Comparison of ENCODE assay signal across 17 mouse cellular contexts in the genomic region with DNA sequence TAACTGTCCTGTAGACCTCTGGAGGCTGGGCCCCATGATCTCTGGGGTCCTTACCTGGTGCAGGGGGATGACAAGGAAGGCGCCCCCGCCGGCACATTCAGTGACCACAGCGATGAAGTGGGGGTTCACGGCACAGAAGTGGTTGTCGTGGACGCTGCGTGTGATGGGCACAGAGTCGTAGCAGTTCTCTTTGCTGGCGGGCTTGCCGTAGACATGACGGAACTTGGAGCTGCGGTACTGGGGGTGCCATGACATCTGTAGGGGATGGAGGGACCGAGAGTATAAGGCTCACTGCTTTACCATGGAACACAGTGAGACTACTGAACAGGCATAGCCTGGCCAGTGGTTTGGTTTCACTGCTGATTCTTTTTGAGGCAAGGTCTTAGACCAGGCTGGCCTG. TPM values are rescaled to one million over a fixed set of nuclear protein-coding genes. Genes with fewer than 3 reads are reported as not detected.
DNase-seq lines count a peak whose midpoint lies in the region; ATAC-seq and TF ChIP-seq lines count a peak whose summit lies in the region.
"Had no signal": no experiment of that assay in that cellular context is flagged by ENCODE, and none has a peak within 500 bp of the region (broad histone marks: within the 10 kb centered on the region; RNA-seq: fewer than 3 reads in every experiment).

No protein-coding gene starts in this region.

- ATAC-seq in liver, postnatal 0 days, result no peak
- ATAC-seq in liver, embryonic 11.5 days (replicated peaks; ENCODE audit: low FRiP score), result no peak
- ATAC-seq: forebrain, embryonic 16.5 days; hindbrain, postnatal 0 days had no signal

- no peaks in the 10 kb centered on the region for H3K27me3 ChIP-seq in liver, postnatal 0 days (ENCODE audit: insufficient read depth, low read length)
- H3K27me3 ChIP-seq in liver, embryonic 11.5 days (replicated peaks; ENCODE audit: control insufficient read depth, insufficient read depth, low read length), result no peaks in the 10 kb centered on the region
- H3K27me3 ChIP-seq in CH12.LX (replicated peaks) (no peaks in the 10 kb centered on the region), MEL (ENCODE audit: control insufficient read depth in 1 of 2, insufficient read depth in 2 of 2, low read length in 2 of 2) (no peaks in the 10 kb centered on the region)
- H3K27me3 ChIP-seq: embryonic facial prominence, embryonic 13.5 days; forebrain, embryonic 12.5 days; hindbrain, embryonic 13.5 days had no signal

- H3K4me1 ChIP-seq in liver, postnatal 0 days (ENCODE audit: insufficient read depth), result peaks cover 30% of the 10 kb centered on the region
- peaks cover 5% of the 10 kb centered on the region; the same call in 1 of the 2 replicates for H3K4me1 ChIP-seq in liver, embryonic 11.5 days (replicated peaks; ENCODE audit: control insufficient read depth, insufficient read depth, low read length)
- peaks cover 79 to 93% of the 10 kb centered on the region in 2 experiments for H3K4me1 ChIP-seq in CH12.LX (ENCODE audit: control insufficient read depth in 1 of 2, insufficient read depth in 2 of 2)
- peaks cover 26 to 68% of the 10 kb centered on the region in 2 experiments for H3K4me1 ChIP-seq in MEL (ENCODE audit: control insufficient read depth in 1 of 2, insufficient read depth in 2 of 2, low read length in 2 of 2)
- H3K4me1 ChIP-seq: forebrain, embryonic 12.5 days; hindbrain, embryonic 13.5 days had no signal

- peaks cover 43% of the 10 kb centered on the region for H3K79me2 ChIP-seq in CH12.LX (replicated peaks; ENCODE audit: control insufficient read depth, extremely low read depth, insufficient read depth, poor library complexity, severe bottlenecking)
- no peaks in the 10 kb centered on the region for H3K79me2 ChIP-seq in MEL (ENCODE audit: control insufficient read depth, insufficient read depth, low read length, poor library complexity)

- 0 out of 2 replicates have a peak overlapping the region, but pooled peaks have one; percentile 11 for H3K27ac ChIP-seq in liver, postnatal 0 days (ENCODE audit: low read depth)
- no peak overlapping the region for H3K27ac ChIP-seq in liver, embryonic 11.5 days (ENCODE audit: low read depth, low read length)
- peak overlapping the region; percentile 96 for H3K27ac ChIP-seq in CH12.LX (ENCODE audit: insufficient read depth, low read depth)
- peak overlapping the region; percentile 75; the same call in 1 of the 2 replicates for H3K27ac ChIP-seq in MEL (ENCODE audit: control insufficient read depth, low read depth, low read length)
- H3K27ac ChIP-seq: embryonic facial prominence, embryonic 13.5 days; forebrain, embryonic 12.5 days; hindbrain, embryonic 13.5 days; hindbrain, postnatal 0 days had no signal

- TF ChIP-seq POLR2A in CH12.LX (IDR thresholded peaks at IDR 0.05; ENCODE audit: low read depth, low read length), result no peak
- no peak for TF ChIP-seq POLR2A in MEL (IDR thresholded peaks at IDR 0.05; ENCODE audit: control insufficient read depth in 1 of 2, insufficient read depth in 1 of 2, low read depth in 1 of 2, low read length in 2 of 2, poor library complexity in 1 of 2)

- no peaks in the 10 kb centered on the region for H3K36me3 ChIP-seq in liver, postnatal 0 days (replicated peaks; ENCODE audit: insufficient read depth, low read length)
- no peaks in the 10 kb centered on the region for H3K36me3 ChIP-seq in liver, embryonic 11.5 days (ENCODE audit: control insufficient read depth, insufficient read depth, low read length)
- H3K36me3 ChIP-seq in CH12.LX (replicated peaks in 1 of 2; ENCODE audit: control insufficient read depth in 1 of 2, insufficient read depth in 1 of 2, low read length in 1 of 2) (peaks cover 30 to 35% of the 10 kb centered on the region in 2 experiments), MEL (ENCODE audit: control insufficient read depth in 1 of 2, insufficient read depth in 2 of 2, low read length in 2 of 2) (peaks cover 0 to 41% of the 10 kb centered on the region in 2 experiments; a peak in 2 of 4 replicates)
- H3K36me3 ChIP-seq: embryonic facial prominence, embryonic 13.5 days; forebrain, embryonic 12.5 days; hindbrain, embryonic 13.5 days had no signal

- peak; percentile 8 for DNase-seq in cerebellum, adult 9-11 months
- DNase-seq in cerebellum, postnatal 36 days, result no peak
- no peak for DNase-seq in liver, postnatal 0 days
- DNase-seq in liver, embryonic 11.5 days (ENCODE audit: low spot score), result no peak
- DNase-seq in CH12.LX (ENCODE audit: extremely low read depth) (no peak), MEL (ENCODE audit: low read depth, low spot score) (no peak)
- DNase-seq in urinary bladder, postnatal 36 days (ENCODE audit: low spot score in 2 of 2), result no peak
- DNase-seq: adrenal gland, postnatal 10 days; cerebellum, adult 11-12 months; gastrocnemius, postnatal 14 days; heart, postnatal 10 days had no signal

- no peak overlapping the region for H3K4me3 ChIP-seq in liver, postnatal 0 days (ENCODE audit: low read depth, low read length)
- no peak overlapping the region for H3K4me3 ChIP-seq in liver, embryonic 11.5 days (ENCODE audit: low read depth, low read length)
- H3K4me3 ChIP-seq in CH12.LX (replicated peaks in 1 of 3; ENCODE audit: low read depth in 2 of 3, low read length in 2 of 3, poor library complexity in 1 of 3), result no peak overlapping the region
- H3K4me3 ChIP-seq in MEL (ENCODE audit: control insufficient read depth in 1 of 2, insufficient read depth in 1 of 2, low read depth in 2 of 2, low read length in 2 of 2), result no peak overlapping the region
- H3K4me3 ChIP-seq: embryonic facial prominence, embryonic 13.5 days; forebrain, embryonic 12.5 days; hindbrain, embryonic 13.5 days had no signal

- no peak overlapping the region for H3K9ac ChIP-seq in liver, postnatal 0 days (replicated peaks)
- no peak overlapping the region for H3K9ac ChIP-seq in liver, embryonic 11.5 days (ENCODE audit: low read depth, low read length)
- H3K9ac ChIP-seq in CH12.LX (ENCODE audit: insufficient read depth, low read depth), result no peak overlapping the region
- no peak overlapping the region for H3K9ac ChIP-seq in MEL (ENCODE audit: control insufficient read depth, low read depth, low read length, poor library complexity, severe bottlenecking)
- H3K9ac ChIP-seq: embryonic facial prominence, embryonic 13.5 days; forebrain, embryonic 12.5 days; hindbrain, embryonic 13.5 days had no signal

- no peak overlapping the region for H3K4me2 ChIP-seq in liver, postnatal 0 days (ENCODE audit: low read depth, low read length)
- H3K4me2 ChIP-seq in liver, embryonic 11.5 days, result no peak overlapping the region
- H3K4me2 ChIP-seq in CH12.LX (ENCODE audit: insufficient read depth, low read depth, poor library complexity, severe bottlenecking), result no peak overlapping the region
- H3K4me2 ChIP-seq: embryonic facial prominence, embryonic 13.5 days; forebrain, embryonic 12.5 days; hindbrain, embryonic 13.5 days had no signal

- H3K9me3 ChIP-seq in liver, postnatal 0 days (ENCODE audit: low read length), result no peaks in the 10 kb centered on the region
- no peaks in the 10 kb centered on the region for H3K9me3 ChIP-seq in liver, embryonic 11.5 days (ENCODE audit: control insufficient read depth, low read length)
- H3K9me3 ChIP-seq in CH12.LX (replicated peaks; ENCODE audit: low read length), result peaks cover 4% of the 10 kb centered on the region
- no peaks in the 10 kb centered on the region for H3K9me3 ChIP-seq in MEL (replicated peaks; ENCODE audit: insufficient read depth, low read length)
- H3K9me3 ChIP-seq: embryonic facial prominence, embryonic 13.5 days; forebrain, embryonic 12.5 days; G1E; hindbrain, embryonic 13.5 days had no signal

- in situ Hi-C loops in CH12.LX (cut with MboI; ENCODE audit: low pct_ligation_motif_present, low pct_unique_long_range_greater_than_20kb, low sequenced_read_pairs), result no loop called here

- no peak for TF ChIP-seq EP300 in liver, postnatal 0 days (IDR thresholded peaks at IDR 0.05; ENCODE audit: low read depth)
- no peak for TF ChIP-seq EP300 in CH12.LX (IDR thresholded peaks at IDR 0.05; ENCODE audit: low read length)
- TF ChIP-seq EP300 in MEL (IDR thresholded peaks at IDR 0.05; ENCODE audit: low read depth in 1 of 2, low read length in 2 of 2), result no peak

- no peak for TF ChIP-seq RAD21 in CH12.LX (IDR thresholded peaks at IDR 0.05; ENCODE audit: low read depth, low read length)
- no peak for TF ChIP-seq RAD21 in MEL (IDR thresholded peaks at IDR 0.05; ENCODE audit: low read depth, low read length)

- 89% methylated on average over 14 of the region's 14 CpGs for WGBS in liver, postnatal 0 days (ENCODE audit: insufficient replicate concordance)
- 93% methylated on average over 14 of the region's 14 CpGs for WGBS in liver, embryonic 11.5 days

- TF ChIP-seq CTCF in liver, postnatal 0 days (IDR thresholded peaks at IDR 0.05; ENCODE audit: low read depth), result no peak
- TF ChIP-seq CTCF in CH12.LX (conservative IDR thresholded peaks at IDR 0.05 in 1 of 2, IDR thresholded peaks at IDR 0.05 in 1 of 2; ENCODE audit: low read depth in 2 of 2, low read length in 2 of 2), result no peak
- no peak for TF ChIP-seq CTCF in MEL (IDR thresholded peaks at IDR 0.05 in 2 of 3, conservative IDR thresholded peaks at IDR 0.05 in 1 of 3; ENCODE audit: control insufficient read depth in 1 of 3, insufficient read depth in 1 of 3, low read depth in 2 of 3, low read length in 3 of 3, poor library complexity in 1 of 3, severe bottlenecking in 1 of 3)

- dilution Hi-C loops in CH12.LX (cut with MboI; ENCODE audit: extremely low pct_ligation_motif_present, extremely low pct_unique_long_range_greater_than_20kb, low sequenced_read_pairs), result no loop called here

TF ChIP-seq in CH12.LX, 34 proteins besides CTCF, POLR2A, EP300 and RAD21 (continues in another document):
- no peak for TF ChIP-seq UBTF (IDR thresholded peaks at IDR 0.05; ENCODE audit: low read depth, low read length)

RNA-seq across cellular contexts. Expression of a gene that starts 26.9 kb away (rescaled TPM):
- 14.1 and 16.2 TPM in 2 replicates for polyA plus RNA-seq in liver, postnatal 0 days (2015; fragmentation: Nextera tagmentation; extraction: Ambion mirVana)
- polyA plus RNA-seq in liver, embryonic 11.5 days (2014; fragmentation: Nextera tagmentation; extraction: Ambion mirVana), result 13.9 and 15.6 TPM in 2 replicates
- total RNA-seq in CH12.LX (2012; rRNA removed) (24.4 and 26.5 TPM in 2 replicates), CH12.LX (2014; rRNA removed) (11.6 and 13.8 TPM in 2 replicates), MEL (2012; rRNA removed) (0.82 and 1.1 TPM in 2 replicates)
- polyA plus RNA-seq in CH12.LX (2012; ENCODE audit: insufficient read length, low read depth) (26.0 and 35.4 TPM in 2 replicates), MEL (2012; ENCODE audit: insufficient read depth in 1 of 2, insufficient read length in 2 of 2, low read depth in 1 of 2, low replicate concordance in 2 of 2, missing spikeins in 1 of 2) (1 to 10 TPM in 1 of 2 experiments, not detected in 1; 5.1 TPM)

RNA-seq across cellular contexts. Expression of a gene that starts 39.2 kb away (rescaled TPM):
- 1.7 and 2.2 TPM in 2 replicates for polyA plus RNA-seq in liver, postnatal 0 days (2015; fragmentation: Nextera tagmentation; extraction: Ambion mirVana)
- polyA plus RNA-seq in liver, embryonic 11.5 days (2014; fragmentation: Nextera tagmentation; extraction: Ambion mirVana), result 4.8 and 5.7 TPM in 2 replicates
- total RNA-seq in CH12.LX (2012; rRNA removed), result 71.4 and 129 TPM in 2 replicates
- 23.3 and 24.6 TPM in 2 replicates for total RNA-seq in CH12.LX (2014; rRNA removed)
- polyA plus RNA-seq in CH12.LX (2012; ENCODE audit: insufficient read length, low read depth), result 152 and 223 TPM in 2 replicates
- 0.35 and 1.2 TPM in 2 replicates for total RNA-seq in MEL (2012; rRNA removed)
- polyA plus RNA-seq in MEL (2012; ENCODE audit: insufficient read depth in 1 of 2, insufficient read length in 2 of 2, low read depth in 1 of 2, low replicate concordance in 2 of 2, missing spikeins in 1 of 2), result 1 to 10 TPM in 1 of 2 experiments, not detected in 1; 6.8 TPM

Comparison
In these comparisons a context has a peak if more than half of its experiments do, and no peak if none do; other contexts are left out.
1. RNA of a gene that starts 39.2 kb away (polyA plus RNA-seq): 152 to 223 TPM in CH12.LX; 6.8 TPM in MEL, 4.8 to 5.7 TPM in liver, embryonic 11.5 days and 1.7 to 2.2 TPM in liver, postnatal 0 days; every median in the first group is over 10 times any median in the second.